Mouse (Mus musculus): ENCODE measurements around the gene Ralb. TPM values are rescaled to one million over a fixed set of nuclear protein-coding genes. Genes with fewer than 3 reads are reported as not detected.
A peak's percentile ranks its signal among the peaks of the same experiment; 100 is the strongest.

Ralb gene
- polyA plus RNA-seq, 1 experiment from 2014 or later, result 130 TPM

- Histone ChIP-seq H3K4me3 (ENCODE audit: low read length) (no peak overlapping the region), H3K9ac (ENCODE audit: low read length) (no peak overlapping the region), H3K4me2 (ENCODE audit: low read depth, low read length) (no peak overlapping the region), H3K27ac (ENCODE audit: low read length) (no peak overlapping the region), H3K9me3 (replicated peaks; ENCODE audit: control insufficient read depth, low read length) (no peaks in the 10 kb centered on the region), H3K36me3 (ENCODE audit: control insufficient read depth, insufficient read depth) (0 out of 2 replicates have a peak, but pooled peaks cover 2% of the 10 kb centered on the region), H3K27me3 (ENCODE audit: control insufficient read depth, insufficient read depth, low read length) (no peaks in the 10 kb centered on the region), H3K4me1 (ENCODE audit: control insufficient read depth, insufficient read depth, low read length) (peaks cover 8% of the 10 kb centered on the region; the same call in 1 of the 2 replicates)
- WGBS, result 57% methylated on average over 5 of the region's 5 CpGs
- no peak for ATAC-seq (replicated peaks; ENCODE audit: extremely low read depth, insufficient read depth, low FRiP score)
Measured at GRCm38 (mm10) chr1:119544611-119545155, 40.1 kb upstream of the Ralb start.

- H3K4me3 ChIP-seq (ENCODE audit: low read length), result no peak overlapping the region
- no peak for ATAC-seq (replicated peaks; ENCODE audit: extremely low read depth, insufficient read depth, low FRiP score)
- H3K27ac ChIP-seq (ENCODE audit: low read length), result no peak overlapping the region
- no peak overlapping the region for H3K9ac ChIP-seq (ENCODE audit: low read length)
- H3K27me3 ChIP-seq (ENCODE audit: control insufficient read depth, insufficient read depth, low read length), result no peaks in the 10 kb centered on the region
- peaks cover 8% of the 10 kb centered on the region; the same call in 1 of the 2 replicates for H3K4me1 ChIP-seq (ENCODE audit: control insufficient read depth, insufficient read depth, low read length)
- H3K4me2 ChIP-seq (ENCODE audit: low read depth, low read length), result no peak overlapping the region
- WGBS, result 80% methylated on average over 6 of the region's 6 CpGs
- H3K36me3 ChIP-seq (ENCODE audit: control insufficient read depth, insufficient read depth), result 0 out of 2 replicates have a peak, but pooled peaks cover 2% of the 10 kb centered on the region
- no peaks in the 10 kb centered on the region for H3K9me3 ChIP-seq (replicated peaks; ENCODE audit: control insufficient read depth, low read length)
Measured at GRCm38 (mm10) chr1:119543316-119543715, 38.7 kb upstream of the Ralb start.

- Histone ChIP-seq H3K4me1 (ENCODE audit: control insufficient read depth, insufficient read depth, low read length) (peaks cover 8% of the 10 kb centered on the region; the same call in 1 of the 2 replicates), H3K4me3 (ENCODE audit: low read length) (no peak overlapping the region), H3K4me2 (ENCODE audit: low read depth, low read length) (no peak overlapping the region), H3K27me3 (ENCODE audit: control insufficient read depth, insufficient read depth, low read length) (no peaks in the 10 kb centered on the region), H3K9me3 (replicated peaks; ENCODE audit: control insufficient read depth, low read length) (no peaks in the 10 kb centered on the region), H3K9ac (ENCODE audit: low read length) (no peak overlapping the region), H3K36me3 (ENCODE audit: control insufficient read depth, insufficient read depth) (no peaks in the 10 kb centered on the region), H3K27ac (ENCODE audit: low read length) (no peak overlapping the region)
- ATAC-seq (replicated peaks; ENCODE audit: extremely low read depth, insufficient read depth, low FRiP score), result no peak
- 42% methylated on average over 2 of the region's 3 CpGs for WGBS
Measured at GRCm38 (mm10) chr1:119541570-119541969, 37.0 kb upstream of the Ralb start.

- H3K27ac ChIP-seq (ENCODE audit: low read length), result no peak overlapping the region
- H3K4me2 ChIP-seq (ENCODE audit: low read depth, low read length), result no peak overlapping the region
- WGBS, result 57% methylated on average over 9 of the region's 9 CpGs
- H3K9ac ChIP-seq (ENCODE audit: low read length), result no peak overlapping the region
- peaks cover 12% of the 10 kb centered on the region for H3K4me1 ChIP-seq (ENCODE audit: control insufficient read depth, insufficient read depth, low read length)
- ATAC-seq (replicated peaks; ENCODE audit: extremely low read depth, insufficient read depth, low FRiP score), result no peak; the same call in 1 of the 2 replicates
- H3K27me3 ChIP-seq (ENCODE audit: control insufficient read depth, insufficient read depth, low read length), result no peaks in the 10 kb centered on the region
- H3K36me3 ChIP-seq (ENCODE audit: control insufficient read depth, insufficient read depth), result no peaks in the 10 kb centered on the region
- H3K4me3 ChIP-seq (ENCODE audit: low read length), result no peak overlapping the region
- no peaks in the 10 kb centered on the region for H3K9me3 ChIP-seq (replicated peaks; ENCODE audit: control insufficient read depth, low read length)
Measured at GRCm38 (mm10) chr1:119540836-119541557, 36.4 kb upstream of the Ralb start.

GRCm38 (mm10) chr1:119539252-119539651 is 34.7 kb upstream of the Ralb start:
- ATAC-seq (replicated peaks; ENCODE audit: extremely low read depth, insufficient read depth, low FRiP score), result no peak
- 54% methylated on average over 2 of the region's 2 CpGs for WGBS

GRCm38 (mm10) chr1:119537651-119538050 is 33.1 kb upstream of the Ralb start:
- ATAC-seq (replicated peaks; ENCODE audit: extremely low read depth, insufficient read depth, low FRiP score), result no peak
- H3K27ac ChIP-seq (ENCODE audit: low read length), result no peak overlapping the region
- peaks cover 14% of the 10 kb centered on the region for H3K4me1 ChIP-seq (ENCODE audit: control insufficient read depth, insufficient read depth, low read length)
- WGBS, result 83% methylated on average over 6 of the region's 6 CpGs
- no peaks in the 10 kb centered on the region for H3K9me3 ChIP-seq (replicated peaks; ENCODE audit: control insufficient read depth, low read length)
- no peak overlapping the region for H3K4me3 ChIP-seq (ENCODE audit: low read length)
- H3K9ac ChIP-seq (ENCODE audit: low read length), result no peak overlapping the region
- H3K4me2 ChIP-seq (ENCODE audit: low read depth, low read length), result no peak overlapping the region
- H3K27me3 ChIP-seq (ENCODE audit: control insufficient read depth, insufficient read depth, low read length), result no peaks in the 10 kb centered on the region
- no peaks in the 10 kb centered on the region for H3K36me3 ChIP-seq (ENCODE audit: control insufficient read depth, insufficient read depth)

More at GRCm38 (mm10) chr1:119539252-119539651, 34.7 kb upstream of the Ralb start:
- Histone ChIP-seq H3K27me3 (ENCODE audit: control insufficient read depth, insufficient read depth, low read length) (no peaks in the 10 kb centered on the region), H3K4me2 (ENCODE audit: low read depth, low read length) (no peak overlapping the region), H3K4me1 (ENCODE audit: control insufficient read depth, insufficient read depth, low read length) (peaks cover 14% of the 10 kb centered on the region), H3K27ac (ENCODE audit: low read length) (no peak overlapping the region), H3K4me3 (ENCODE audit: low read length) (no peak overlapping the region), H3K36me3 (ENCODE audit: control insufficient read depth, insufficient read depth) (no peaks in the 10 kb centered on the region), H3K9ac (ENCODE audit: low read length) (no peak overlapping the region), H3K9me3 (replicated peaks; ENCODE audit: control insufficient read depth, low read length) (no peaks in the 10 kb centered on the region)

GRCm38 (mm10) chr1:119536122-119536521 is 31.5 kb upstream of the Ralb start:
- peak; percentile 56 for ATAC-seq (replicated peaks; ENCODE audit: extremely low read depth, insufficient read depth, low FRiP score)
- 43% methylated on average over 2 of the region's 2 CpGs for WGBS
- no peaks in the 10 kb centered on the region for H3K9me3 ChIP-seq (replicated peaks; ENCODE audit: control insufficient read depth, low read length)
- H3K27me3 ChIP-seq (ENCODE audit: control insufficient read depth, insufficient read depth, low read length), result no peaks in the 10 kb centered on the region
- H3K4me3 ChIP-seq (ENCODE audit: low read length), result no peak overlapping the region
- peaks cover 8% of the 10 kb centered on the region for H3K4me1 ChIP-seq (ENCODE audit: control insufficient read depth, insufficient read depth, low read length)
- peak overlapping the region; percentile 75 for H3K27ac ChIP-seq (ENCODE audit: low read length)
- H3K9ac ChIP-seq (ENCODE audit: low read length), result no peak overlapping the region
- H3K4me2 ChIP-seq (ENCODE audit: low read depth, low read length), result no peak overlapping the region
- no peaks in the 10 kb centered on the region for H3K36me3 ChIP-seq (ENCODE audit: control insufficient read depth, insufficient read depth)

- H3K27ac ChIP-seq (ENCODE audit: low read length), result no peak overlapping the region
- no peak overlapping the region for H3K4me2 ChIP-seq (ENCODE audit: low read depth, low read length)
- H3K4me3 ChIP-seq (ENCODE audit: low read length), result no peak overlapping the region
- H3K36me3 ChIP-seq (ENCODE audit: control insufficient read depth, insufficient read depth), result peaks cover 2% of the 10 kb centered on the region; the same call in 1 of the 2 replicates
- H3K27me3 ChIP-seq (ENCODE audit: control insufficient read depth, insufficient read depth, low read length), result no peaks in the 10 kb centered on the region
- H3K4me1 ChIP-seq (ENCODE audit: control insufficient read depth, insufficient read depth, low read length), result peaks cover 6% of the 10 kb centered on the region
- H3K9ac ChIP-seq (ENCODE audit: low read length), result no peak overlapping the region
- 88% methylated on average over 5 of the region's 5 CpGs for WGBS
- ATAC-seq (replicated peaks; ENCODE audit: extremely low read depth, insufficient read depth, low FRiP score), result no peak
- no peaks in the 10 kb centered on the region for H3K9me3 ChIP-seq (replicated peaks; ENCODE audit: control insufficient read depth, low read length)
Measured at GRCm38 (mm10) chr1:119534341-119534740, 29.7 kb upstream of the Ralb start.

- H3K27ac ChIP-seq (ENCODE audit: low read length), result no peak overlapping the region
- WGBS, result 81% methylated on average over 18 of the region's 18 CpGs
- ATAC-seq (replicated peaks; ENCODE audit: extremely low read depth, insufficient read depth, low FRiP score), result no peak
Measured at GRCm38 (mm10) chr1:119533093-119533805, 28.7 kb upstream of the Ralb start.

More at GRCm38 (mm10) chr1:119533093-119533805, 28.7 kb upstream of the Ralb start:
- Histone ChIP-seq H3K27me3 (ENCODE audit: control insufficient read depth, insufficient read depth, low read length) (no peaks in the 10 kb centered on the region), H3K4me2 (ENCODE audit: low read depth, low read length) (no peak overlapping the region), H3K9me3 (replicated peaks; ENCODE audit: control insufficient read depth, low read length) (peaks cover 5% of the 10 kb centered on the region), H3K9ac (ENCODE audit: low read length) (no peak overlapping the region), H3K36me3 (ENCODE audit: control insufficient read depth, insufficient read depth) (peaks cover 13% of the 10 kb centered on the region), H3K4me1 (ENCODE audit: control insufficient read depth, insufficient read depth, low read length) (peaks cover 6% of the 10 kb centered on the region), H3K4me3 (ENCODE audit: low read length) (no peak overlapping the region)

Data from heart, embryonic 16.5 days (tissue).